Mouse (Mus musculus): Measurements from ENCODE around the gene Cactin. TPM values are rescaled to one million over a fixed set of nuclear protein-coding genes. Genes with fewer than 3 reads are reported as not detected.

Gene Cactin
- polyA plus RNA-seq, 1 experiment from 2014 or later: 55.1 TPM

- ATAC-seq: no peak
- H3K9ac ChIP-seq: no peak overlapping the region
- WGBS (ENCODE audit: insufficient replicate concordance): 59% methylated on average over 17 of the region's 19 CpGs
- peak overlapping the region; percentile 37 for H3K27ac ChIP-seq
- no peaks in the 10 kb centered on the region for H3K9me3 ChIP-seq (replicated peaks)
- H3K27me3 ChIP-seq (replicated peaks): peaks cover 72% of the 10 kb centered on the region
- H3K36me3 ChIP-seq: peaks cover 5% of the 10 kb centered on the region; the same call in 1 of the 2 replicates
- no peak overlapping the region for H3K4me3 ChIP-seq
- H3K4me2 ChIP-seq: no peak overlapping the region
- H3K4me1 ChIP-seq: peaks cover 38% of the 10 kb centered on the region
These were observed 14.8 kb downstream of the Cactin start for GRCm38 (mm10) chr10:81335393-81336340.

- H3K36me3 ChIP-seq: peaks cover 5% of the 10 kb centered on the region; the same call in 1 of the 2 replicates
- no peak for ATAC-seq
- H3K27ac ChIP-seq: no peak overlapping the region; the same call in 1 of the 2 replicates
- peaks cover 73% of the 10 kb centered on the region for H3K27me3 ChIP-seq (replicated peaks)
- no peak overlapping the region for H3K9ac ChIP-seq
- no peak overlapping the region for H3K4me3 ChIP-seq
- peaks cover 44% of the 10 kb centered on the region for H3K4me1 ChIP-seq
- 81% methylated on average over 4 of the region's 4 CpGs for WGBS (ENCODE audit: insufficient replicate concordance)
- no peak overlapping the region for H3K4me2 ChIP-seq
- no peaks in the 10 kb centered on the region for H3K9me3 ChIP-seq (replicated peaks)
These were observed 15.7 kb downstream of the Cactin start for GRCm38 (mm10) chr10:81336558-81336957.

- Histone ChIP-seq H3K9me3 (replicated peaks) (no peaks in the 10 kb centered on the region), H3K4me1 (peaks cover 38% of the 10 kb centered on the region), H3K9ac (no peak overlapping the region), H3K27me3 (replicated peaks) (peaks cover 77% of the 10 kb centered on the region), H3K36me3 (no peaks in the 10 kb centered on the region), H3K27ac (no peak overlapping the region), H3K4me3 (no peak overlapping the region), H3K4me2 (0 out of 2 replicates have a peak overlapping the region, but pooled peaks have one; percentile 10)
- WGBS (ENCODE audit: insufficient replicate concordance): 37% methylated on average over 17 of the region's 17 CpGs
- peak; percentile 64; the same call in 1 of the 2 replicates for ATAC-seq
These were observed 19.8 kb downstream of the Cactin start for GRCm38 (mm10) chr10:81340551-81341332.

GRCm38 (mm10) chr10:81341333-81341949 is 20.5 kb downstream of the Cactin start:
- H3K27me3 ChIP-seq (replicated peaks): peaks cover 78% of the 10 kb centered on the region
- H3K4me3 ChIP-seq: no peak overlapping the region
- no peaks in the 10 kb centered on the region for H3K9me3 ChIP-seq (replicated peaks)
- no peaks in the 10 kb centered on the region for H3K36me3 ChIP-seq
- no peak overlapping the region for H3K27ac ChIP-seq
- H3K4me1 ChIP-seq: peaks cover 40% of the 10 kb centered on the region
- ATAC-seq: no peak
- H3K9ac ChIP-seq: no peak overlapping the region
- H3K4me2 ChIP-seq: no peak overlapping the region
- WGBS (ENCODE audit: insufficient replicate concordance): 30% methylated on average over 16 of the region's 16 CpGs

- Histone ChIP-seq H3K27me3 (replicated peaks) (peaks cover 64% of the 10 kb centered on the region), H3K4me3 (peak within 1 kb of the TSS; percentile 57), H3K9ac (peak within 1 kb of the TSS; percentile 63), H3K9me3 (replicated peaks) (no peaks in the 10 kb centered on the region), H3K4me1 (peaks cover 54% of the 10 kb centered on the region), H3K4me2 (peak within 1 kb of the TSS; percentile 78), H3K27ac (no peak within 1 kb of the TSS), H3K36me3 (peaks cover 8% of the 10 kb centered on the region)
- ATAC-seq: no peak
- WGBS (ENCODE audit: insufficient replicate concordance): 7% methylated on average over 38 of the region's 67 CpGs
These were observed 22.0 kb downstream of the Cactin start, which contains the start of gene Gipc3 for GRCm38 (mm10) chr10:81342686-81343505. Gene Gipc3, minus strand, starts transcription at chr10:81343266.

GRCm38 (mm10) chr10:81344421-81345161 is 23.7 kb downstream of the Cactin start:
- Histone ChIP-seq H3K9ac (no peak overlapping the region), H3K27ac (no peak overlapping the region), H3K27me3 (replicated peaks) (peaks cover 54% of the 10 kb centered on the region), H3K4me3 (no peak overlapping the region), H3K36me3 (peaks cover 19% of the 10 kb centered on the region), H3K4me2 (no peak overlapping the region), H3K9me3 (replicated peaks) (no peaks in the 10 kb centered on the region), H3K4me1 (peaks cover 71% of the 10 kb centered on the region)
- WGBS (ENCODE audit: insufficient replicate concordance): 50% methylated on average over 8 of the region's 8 CpGs
- no peak for ATAC-seq

- no peak overlapping the region for H3K27ac ChIP-seq
- WGBS (ENCODE audit: insufficient replicate concordance): 60% methylated on average over 4 of the region's 4 CpGs
- H3K36me3 ChIP-seq: peaks cover 19% of the 10 kb centered on the region
- H3K4me3 ChIP-seq: no peak overlapping the region
- ATAC-seq: no peak
- H3K27me3 ChIP-seq (replicated peaks): peaks cover 54% of the 10 kb centered on the region
- H3K4me2 ChIP-seq: no peak overlapping the region
- peaks cover 73% of the 10 kb centered on the region for H3K4me1 ChIP-seq
- H3K9ac ChIP-seq: no peak overlapping the region
- H3K9me3 ChIP-seq (replicated peaks): no peaks in the 10 kb centered on the region
These were observed 24.2 kb downstream of the Cactin start for GRCm38 (mm10) chr10:81345162-81345534.

GRCm38 (mm10) chr10:81346453-81347067 is 25.7 kb downstream of the Cactin start:
- peak overlapping the region; percentile 77 for H3K4me2 ChIP-seq
- peaks cover 67% of the 10 kb centered on the region for H3K4me1 ChIP-seq
- 9% methylated on average over 54 of the region's 55 CpGs for WGBS (ENCODE audit: insufficient replicate concordance)
- peak; percentile 20; the same call in 1 of the 2 replicates for ATAC-seq
- H3K36me3 ChIP-seq: peaks cover 19% of the 10 kb centered on the region
- H3K27me3 ChIP-seq (replicated peaks): peaks cover 48% of the 10 kb centered on the region
- H3K4me3 ChIP-seq: peak overlapping the region; percentile 45
- no peaks in the 10 kb centered on the region for H3K9me3 ChIP-seq (replicated peaks)
- H3K9ac ChIP-seq: peak overlapping the region; percentile 46
- peak overlapping the region; percentile 69; the same call in 1 of the 2 replicates for H3K27ac ChIP-seq

- 5% methylated on average over 12 of the region's 12 CpGs for WGBS (ENCODE audit: insufficient replicate concordance)
- Histone ChIP-seq H3K4me1 (peaks cover 70% of the 10 kb centered on the region), H3K9ac (peak overlapping the region; percentile 91), H3K4me2 (peak overlapping the region; percentile 95), H3K36me3 (peaks cover 19% of the 10 kb centered on the region), H3K27me3 (replicated peaks) (peaks cover 23% of the 10 kb centered on the region), H3K9me3 (replicated peaks) (no peaks in the 10 kb centered on the region), H3K27ac (peak overlapping the region; percentile 90), H3K4me3 (peak overlapping the region; percentile 83)
- peak; percentile 50 for ATAC-seq
These were observed 28.2 kb downstream of the Cactin start for GRCm38 (mm10) chr10:81349146-81349545.

GRCm38 (mm10) chr10:81349961-81350350 is 29.1 kb downstream of the Cactin start:
- no peak; the same call in 1 of the 2 replicates for ATAC-seq

More at GRCm38 (mm10) chr10:81349961-81350350, 29.1 kb downstream of the Cactin start:
- Histone ChIP-seq H3K4me3 (peak overlapping the region; percentile 83), H3K4me2 (peak overlapping the region; percentile 95), H3K36me3 (peaks cover 19% of the 10 kb centered on the region), H3K4me1 (peaks cover 78% of the 10 kb centered on the region), H3K27me3 (replicated peaks) (peaks cover 15% of the 10 kb centered on the region), H3K27ac (peak overlapping the region; percentile 90), H3K9me3 (replicated peaks) (no peaks in the 10 kb centered on the region), H3K9ac (peak overlapping the region; percentile 91)
- under 1% methylated on average over 29 of the region's 29 CpGs for WGBS (ENCODE audit: insufficient replicate concordance)

Measured in liver, embryonic 12.5 days (tissue).